Mouse (Mus musculus) urinary bladder, adult 18-20 months (tissue): ENCODE measurements around the gene Arhgef25.
A peak's percentile ranks its signal among the peaks of the same experiment; 100 is the strongest.

Experiments
- DNase-seq, 2 experiments: peaks; one replicate each; pipeline ENCODE4 v3.0.0; 2022; ENCODE audit warnings: low spot score in 2 of 2, mixed read lengths in 2 of 2

Arhgef25 gene

DNA sequence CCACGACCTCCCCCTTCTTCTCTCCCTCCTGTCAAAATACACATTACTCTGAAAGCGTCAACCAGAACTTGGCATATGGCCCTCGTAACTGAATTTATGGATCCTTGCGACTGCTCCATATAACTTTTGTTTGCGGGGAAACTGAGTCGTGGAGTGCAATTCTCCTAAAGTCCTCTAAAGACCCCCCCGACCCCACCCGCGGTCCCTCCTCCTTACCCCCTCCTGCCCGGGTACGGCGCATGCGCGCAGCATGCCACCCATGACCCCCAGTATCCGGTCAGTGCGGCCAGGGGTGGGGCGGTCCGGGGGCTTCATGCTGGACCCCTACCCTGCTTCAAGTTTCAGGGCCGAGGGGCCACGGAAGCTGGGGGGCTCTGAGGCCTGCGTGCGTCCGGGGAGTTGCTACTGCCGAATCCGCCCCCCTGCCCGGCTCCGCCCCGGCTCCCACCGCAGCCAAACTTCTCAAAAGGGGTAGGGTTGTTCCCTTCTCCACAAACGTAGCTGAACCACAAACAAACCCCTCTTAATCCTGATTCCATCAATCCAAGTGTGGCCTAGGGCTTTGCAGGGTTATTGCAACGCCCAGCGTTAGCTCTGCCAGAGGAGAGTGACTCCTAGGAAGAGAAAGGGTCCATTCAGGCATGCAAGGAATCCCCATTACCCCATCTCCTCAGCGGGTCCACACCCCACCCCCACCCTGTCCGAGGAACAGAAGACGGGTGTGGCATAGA is at the start of gene Arhgef25:
TSS of gene Arhgef25 (minus strand) at position 433 of the 731 bp plus-strand sequence.
- DNase-seq = peak; percentile 23 to 50

DNA sequence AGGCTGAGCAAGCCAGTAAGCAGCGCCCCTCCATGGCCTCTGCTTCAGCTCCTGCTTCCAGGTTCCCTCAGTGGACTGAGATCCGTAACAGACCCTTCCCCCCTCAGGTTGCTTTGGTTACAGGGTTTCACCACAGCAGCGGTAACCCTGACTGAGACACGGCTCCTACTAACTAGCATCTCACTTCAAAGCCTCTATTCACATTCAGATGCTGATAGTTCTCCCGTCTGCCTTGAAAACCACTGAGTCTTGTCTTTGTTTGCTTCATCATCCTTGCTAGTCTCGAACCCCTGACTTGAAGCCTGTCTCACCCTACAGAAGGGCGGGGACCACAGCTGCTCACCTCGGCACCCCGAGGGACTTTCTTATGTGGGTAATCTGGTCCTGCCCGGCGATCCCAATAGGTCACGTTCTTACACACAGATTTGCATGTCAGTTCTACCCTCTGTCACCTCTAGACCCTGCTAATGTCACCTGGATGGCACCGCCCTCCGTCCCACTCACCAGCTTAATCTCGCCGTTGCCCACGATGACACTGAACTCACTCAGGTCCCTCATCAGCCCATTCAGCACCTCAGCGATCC is 48.5 kb upstream of the Arhgef25 start:
- no peak for DNase-seq

DNA sequence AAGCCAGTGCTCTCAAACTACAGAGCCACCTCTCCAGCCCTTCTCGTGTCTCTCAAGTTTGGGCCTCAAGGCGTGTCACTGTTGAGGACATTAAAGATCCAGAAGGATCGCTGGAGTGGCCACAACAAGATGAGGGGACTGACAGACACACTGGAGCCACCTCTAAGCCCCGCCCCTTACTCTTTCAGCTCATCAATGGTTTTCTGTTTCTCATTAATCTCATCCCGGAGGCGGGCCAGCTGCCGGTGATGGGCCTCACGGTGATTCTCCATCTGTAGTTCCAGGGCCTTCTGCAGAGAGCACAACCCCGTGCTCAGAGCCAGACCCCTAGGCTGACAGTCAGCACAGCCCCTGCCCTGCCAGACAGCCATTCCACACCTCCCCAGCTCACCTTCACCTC is 46.7 kb upstream of the Arhgef25 start:
- no peak for DNase-seq

DNA sequence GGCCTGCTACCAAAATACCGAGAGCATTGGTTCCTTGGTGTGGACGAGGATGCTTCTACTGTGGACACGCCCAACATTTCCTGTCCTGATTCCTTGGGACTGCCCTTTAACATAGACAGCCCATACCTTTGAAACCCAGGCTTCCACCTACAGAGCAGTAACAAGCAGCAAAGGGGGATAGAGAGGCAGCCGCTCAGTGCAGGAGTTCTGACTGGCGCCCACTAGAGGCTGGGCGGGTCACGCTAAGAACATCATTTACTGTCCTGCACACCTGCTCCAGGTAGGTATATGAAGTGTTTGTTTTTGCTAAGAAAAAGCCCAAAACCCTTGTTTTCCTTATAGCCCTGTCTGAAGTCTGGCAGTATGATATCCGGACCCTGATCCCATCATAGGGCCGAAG is 43.3 kb upstream of the Arhgef25 start:
- DNase-seq = no peak

DNA sequence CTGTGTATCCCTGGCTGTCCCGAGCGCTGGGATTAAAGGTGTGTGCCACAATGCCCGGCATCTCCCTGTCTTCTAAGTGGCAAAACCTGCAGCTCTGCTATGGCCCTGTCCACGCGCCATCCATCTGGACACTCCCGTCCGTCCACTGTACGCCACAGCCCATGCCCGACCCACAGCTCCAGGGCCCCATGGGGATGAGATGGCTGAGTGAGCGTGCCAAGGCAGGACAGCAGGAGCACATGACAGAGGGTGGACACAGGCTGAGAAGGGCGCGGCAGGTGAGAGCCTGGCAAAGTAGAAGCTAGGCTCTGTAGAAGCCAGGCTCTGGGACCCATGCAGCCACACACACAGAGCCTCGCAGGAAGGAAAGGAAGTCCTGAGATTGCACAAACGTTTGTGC is 41.9 kb upstream of the Arhgef25 start:
- DNase-seq = no peak

DNA sequence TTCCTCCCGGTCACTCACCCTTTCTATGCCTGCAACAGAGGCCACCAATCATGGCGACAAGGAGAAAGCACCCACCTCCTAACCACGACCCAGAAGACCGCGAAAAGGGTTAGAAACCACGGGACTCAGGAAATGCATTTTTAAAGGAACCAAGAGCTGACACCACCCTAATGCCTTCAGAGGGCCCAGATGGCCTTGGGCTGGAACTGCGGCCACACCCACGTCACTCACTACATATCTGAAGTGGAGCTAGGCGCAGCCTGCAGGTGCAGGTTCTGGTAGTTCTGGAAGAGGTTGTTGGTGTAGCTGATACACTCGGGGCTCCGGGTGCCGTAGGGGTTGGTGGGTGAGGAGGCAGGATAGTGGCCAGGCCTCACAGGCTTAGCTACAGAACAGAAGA is 40.8 kb upstream of the Arhgef25 start:
- no peak for DNase-seq

DNA sequence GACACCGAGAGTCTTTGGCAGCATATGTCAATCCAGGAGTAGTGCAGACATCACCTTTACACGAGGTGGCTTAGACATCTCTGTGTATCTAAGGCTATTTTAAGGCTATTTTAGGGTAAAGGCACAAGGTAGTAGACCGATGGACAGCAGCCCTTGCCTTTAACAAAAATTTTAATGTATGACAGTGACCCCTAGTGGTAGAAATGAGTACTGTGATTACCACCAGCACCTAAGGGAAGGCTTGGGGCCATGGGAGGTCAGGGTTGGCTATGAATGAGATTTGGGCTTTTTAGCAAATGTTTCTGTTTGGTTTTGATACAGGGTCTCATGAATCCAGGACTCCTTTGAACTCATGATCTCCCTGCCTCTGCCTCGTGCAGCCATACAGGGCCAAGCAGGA is 39.0 kb upstream of the Arhgef25 start:
- DNase-seq = peak in 1 of 2 experiments; percentile 10

DNA sequence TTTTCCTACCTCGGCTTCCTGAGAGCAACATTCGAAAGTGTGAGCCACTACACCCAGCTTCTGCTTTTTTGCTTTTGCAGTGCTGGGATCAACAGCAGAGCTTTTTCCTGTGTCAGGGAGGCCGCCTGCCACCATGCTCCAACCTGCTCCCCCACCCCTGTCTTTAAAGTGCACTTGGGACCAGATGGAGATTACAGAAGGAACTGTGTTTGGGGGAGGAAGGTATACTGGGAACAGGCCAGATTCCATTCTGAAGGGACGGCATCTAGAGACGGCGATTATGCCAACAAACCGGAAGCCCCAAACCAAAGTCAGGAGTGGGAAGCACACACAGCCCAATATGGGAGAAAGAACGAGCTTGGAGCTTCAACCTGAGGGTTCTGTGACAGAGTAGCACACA is 37.3 kb upstream of the Arhgef25 start:
- no peak for DNase-seq

DNA sequence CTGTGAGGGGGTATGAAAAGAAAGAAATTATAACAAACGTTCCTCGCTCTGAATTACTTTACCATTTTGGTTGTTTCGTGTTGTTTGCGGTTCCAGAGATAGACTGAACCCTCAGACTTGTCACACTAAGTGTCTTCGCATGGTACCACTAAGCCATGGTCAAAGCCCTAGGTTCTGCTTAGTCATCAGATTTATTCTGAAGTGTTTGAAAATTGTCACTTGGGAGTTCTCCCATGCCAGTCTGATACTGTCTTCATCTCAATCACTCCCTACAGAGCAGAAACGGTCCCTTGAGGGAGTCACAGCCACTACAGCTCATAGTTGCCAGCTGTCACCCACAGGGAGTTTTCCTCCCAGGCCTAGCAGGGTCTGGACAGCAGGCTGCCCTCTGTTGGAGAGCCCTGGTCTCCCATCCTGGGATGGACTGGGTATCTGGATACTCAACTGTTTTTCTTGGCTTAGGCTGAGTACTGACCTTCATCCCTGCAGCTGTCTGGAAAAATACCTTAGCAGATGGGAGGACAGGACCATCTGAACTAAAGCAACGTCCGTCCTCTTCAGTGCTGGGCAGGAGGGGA is 36.5 kb upstream of the Arhgef25 start:
- no peak for DNase-seq

DNA sequence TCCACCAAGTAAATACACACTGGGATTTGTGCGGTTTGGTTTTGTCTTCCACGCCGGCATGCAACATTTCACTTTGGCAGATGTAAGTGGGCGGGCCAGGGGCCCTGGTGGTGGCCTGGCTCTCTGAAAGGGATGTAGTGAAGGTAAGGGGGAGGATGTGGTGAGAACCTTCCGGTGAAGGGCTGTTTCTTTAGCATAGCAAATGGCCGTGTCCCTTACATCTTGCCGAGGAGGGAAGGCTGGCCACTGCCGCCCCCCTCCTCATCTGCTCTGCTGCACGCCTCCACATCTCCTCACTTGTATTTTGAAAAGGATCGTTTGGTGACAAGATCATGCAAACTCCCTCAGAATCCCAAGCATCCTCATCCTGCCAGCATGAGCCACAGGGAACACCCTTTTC is 35.8 kb upstream of the Arhgef25 start:
- no peak for DNase-seq

DNA sequence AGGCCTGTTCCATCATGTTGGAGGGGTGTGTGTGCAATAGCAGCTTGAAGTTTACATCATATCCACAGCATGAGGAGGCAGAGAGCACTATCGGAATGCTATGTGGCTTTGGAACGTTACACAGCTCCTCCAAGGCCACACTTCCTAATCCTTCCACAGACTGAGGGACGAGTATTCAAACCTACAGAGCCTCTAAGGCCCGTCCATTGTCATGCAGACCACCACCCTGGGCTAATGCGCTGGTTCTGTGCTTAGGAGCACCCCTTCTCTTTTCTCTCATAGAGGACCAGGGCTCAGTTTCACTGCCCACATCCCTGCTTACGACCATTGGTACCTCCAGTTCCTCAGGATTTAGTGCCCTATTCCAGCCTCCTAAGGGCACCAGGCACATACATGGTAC is 35.3 kb upstream of the Arhgef25 start:
- no peak for DNase-seq

DNA sequence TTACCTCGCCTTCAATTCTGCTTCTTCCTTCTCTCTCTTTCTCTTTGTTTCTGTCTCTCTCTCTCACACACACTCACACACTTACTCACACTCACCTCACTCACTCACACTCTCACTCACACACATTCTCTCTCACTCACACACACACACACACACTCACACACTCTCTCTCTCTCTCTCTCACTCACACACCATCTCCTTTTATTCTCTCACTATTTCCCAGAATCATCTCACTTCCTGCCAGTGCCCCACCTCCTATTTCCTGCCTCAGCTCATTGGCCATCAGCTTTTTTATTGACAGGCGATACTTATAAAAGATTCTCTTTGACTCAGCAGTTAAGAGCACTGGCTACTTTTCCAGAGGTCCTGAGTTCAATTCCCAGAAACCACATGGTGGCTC is 28.5 kb upstream of the Arhgef25 start:
- DNase-seq = no peak

DNA sequence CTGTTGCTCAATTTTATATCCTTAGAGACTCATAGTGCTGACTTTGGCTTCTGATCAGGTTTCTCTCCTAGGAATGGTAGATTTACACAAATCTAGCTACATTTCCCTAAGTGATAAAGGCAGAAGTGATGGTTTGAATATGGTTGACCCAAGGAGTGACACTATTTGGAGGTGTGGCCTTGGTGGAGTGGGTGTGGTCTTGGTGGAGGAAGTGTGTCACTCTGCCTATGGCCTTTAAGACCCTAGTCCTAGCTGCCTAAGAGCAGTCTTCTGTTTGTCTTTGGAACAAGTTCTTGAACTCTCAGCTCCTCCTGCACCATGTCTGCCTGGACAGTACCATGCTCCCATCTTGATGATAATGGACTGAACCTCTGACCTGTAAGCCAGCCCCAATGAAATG is 27.3 kb upstream of the Arhgef25 start:
- no peak for DNase-seq

DNA sequence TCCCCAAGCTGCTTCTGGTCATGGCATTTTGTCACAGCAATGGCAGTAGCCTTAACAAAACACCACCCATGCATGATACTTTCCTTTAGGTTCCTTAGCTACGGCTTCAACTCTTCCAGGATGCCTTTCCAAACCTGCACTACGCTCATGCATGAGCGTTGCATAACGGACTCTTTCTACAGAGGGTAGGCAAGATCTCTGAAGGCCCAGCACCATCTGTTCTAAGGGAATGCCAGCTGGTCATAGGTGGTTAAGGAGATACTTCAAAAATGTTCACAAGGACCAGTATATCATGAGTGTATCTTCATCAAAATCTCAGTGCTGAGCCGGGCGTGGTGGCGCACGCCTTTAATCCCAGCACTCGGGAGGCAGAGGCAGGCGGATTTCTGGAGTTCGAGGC is 26.6 kb upstream of the Arhgef25 start:
- DNase-seq = no peak

DNA sequence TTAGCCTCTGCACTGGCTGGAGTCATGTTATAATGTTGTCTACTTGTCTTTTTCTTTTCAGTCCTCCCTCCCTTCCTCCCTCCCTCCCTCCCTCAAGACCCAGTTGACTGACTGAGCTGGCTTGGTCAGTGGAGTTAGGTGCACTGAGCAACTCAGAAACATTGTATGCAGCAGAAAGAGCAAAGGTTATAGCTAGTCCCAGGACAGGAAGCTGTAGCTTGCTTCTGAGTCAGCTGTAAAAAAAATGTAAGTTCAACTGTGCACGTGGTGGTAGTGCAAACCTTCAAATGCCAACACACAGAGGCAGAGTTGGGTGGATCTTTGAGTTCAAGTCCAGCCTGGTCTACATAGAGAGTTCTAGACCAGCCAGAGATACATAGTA is 24.5 kb upstream of the Arhgef25 start:
- DNase-seq = no peak

DNA sequence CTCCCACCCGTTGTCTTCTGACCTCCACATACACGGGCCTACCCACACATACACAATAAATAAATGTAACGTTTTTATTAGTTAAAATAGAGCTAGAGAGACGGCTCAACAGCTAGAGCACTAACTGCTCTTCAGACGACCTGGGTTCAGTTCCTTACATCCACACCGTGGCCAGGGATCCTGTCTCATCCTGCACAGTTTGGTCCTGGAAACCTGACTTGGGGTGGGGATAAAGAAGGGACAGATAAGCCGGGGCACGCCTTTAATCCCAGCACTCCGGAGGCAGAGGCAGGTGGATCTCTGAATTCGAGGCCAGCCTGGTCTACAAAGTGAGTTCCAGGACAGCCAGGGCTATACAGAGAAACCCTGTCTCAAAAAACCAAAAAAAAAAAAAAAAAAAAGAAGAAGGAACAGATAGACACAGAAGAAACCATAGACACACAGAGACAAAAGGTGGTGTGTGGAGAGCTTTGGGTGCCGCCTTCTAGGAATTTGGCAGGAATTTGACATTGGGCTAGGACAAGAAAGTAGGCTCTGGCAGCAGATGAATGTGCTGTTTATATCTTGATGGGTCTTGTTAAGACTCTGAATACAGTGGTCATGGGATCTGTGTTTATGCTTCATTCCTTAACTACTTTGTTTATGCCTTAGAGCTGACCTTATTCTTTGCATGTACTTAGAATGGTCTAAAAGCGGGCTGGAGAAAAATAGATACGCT is 24.0 kb upstream of the Arhgef25 start:
- no peak for DNase-seq

DNA sequence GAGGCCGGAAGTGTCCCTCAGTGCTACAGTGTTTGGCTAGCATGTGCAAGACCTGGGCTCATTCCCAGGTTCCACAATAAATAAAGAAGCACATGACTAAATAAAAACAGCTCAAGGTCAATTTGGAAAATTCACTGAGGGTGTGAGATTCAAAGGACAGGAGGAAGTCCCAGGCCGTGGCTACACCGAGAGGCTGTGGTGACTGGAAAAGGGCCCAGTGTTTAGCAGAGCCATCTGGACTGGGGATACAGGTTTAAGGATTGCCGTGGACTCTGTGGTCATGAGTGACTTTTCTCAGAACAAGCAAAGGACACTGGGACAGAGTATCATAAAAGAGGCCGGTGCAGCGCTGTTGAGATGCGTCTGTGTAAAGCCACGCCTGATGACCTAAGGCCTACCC is 23.4 kb upstream of the Arhgef25 start:
- no peak for DNase-seq

DNA sequence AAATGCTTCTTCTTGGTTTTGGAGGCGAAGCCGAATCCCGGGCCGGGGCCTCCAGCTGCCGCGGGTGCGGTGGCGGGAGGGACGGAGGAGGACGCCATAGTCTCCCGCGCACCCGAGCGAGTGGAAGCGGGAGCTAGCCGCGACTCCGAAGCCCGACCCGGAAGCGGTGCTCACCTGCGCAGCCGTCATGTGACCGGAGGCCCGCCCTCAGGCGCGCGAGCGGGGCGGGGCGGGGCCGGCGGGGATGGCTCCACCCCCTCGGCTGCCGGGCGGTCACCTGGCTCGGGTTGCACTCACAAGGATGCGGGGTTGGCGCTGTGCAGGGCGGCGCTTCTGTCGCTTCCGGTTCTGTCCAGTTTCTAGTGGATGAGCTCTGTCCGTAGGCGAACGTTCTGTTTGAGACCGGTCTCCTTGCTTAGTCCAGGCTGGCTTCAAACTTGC is 21.6 kb upstream of the Arhgef25 start, which contains the start of gene Pip4k2c:
TSS of gene Pip4k2c (minus strand) at position 172 of the 441 bp plus-strand sequence.
- DNase-seq = peak; percentile 91 to 92

DNA sequence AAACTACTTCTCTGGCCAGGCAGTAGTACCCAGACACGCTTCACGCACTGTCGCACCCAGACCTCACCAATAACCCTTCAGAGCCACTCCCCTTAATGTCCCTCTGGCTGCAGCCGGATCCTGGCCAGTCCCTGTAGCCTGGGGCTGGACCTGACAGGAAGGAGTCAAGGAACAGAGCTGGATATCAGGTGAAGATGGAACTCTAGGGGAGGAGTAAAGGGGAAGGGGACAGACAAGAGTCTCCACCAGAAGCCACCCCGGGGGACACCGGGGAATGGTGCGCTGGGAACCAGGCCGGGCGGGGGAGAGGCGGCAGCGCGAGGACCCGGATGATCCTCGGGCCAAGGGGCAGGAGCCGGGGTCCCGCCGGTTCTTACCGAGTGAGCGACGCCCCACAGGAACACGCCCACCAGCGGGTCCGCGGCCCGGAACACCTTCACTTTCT is 21.1 kb upstream of the Arhgef25 start:
- no peak for DNase-seq

DNA sequence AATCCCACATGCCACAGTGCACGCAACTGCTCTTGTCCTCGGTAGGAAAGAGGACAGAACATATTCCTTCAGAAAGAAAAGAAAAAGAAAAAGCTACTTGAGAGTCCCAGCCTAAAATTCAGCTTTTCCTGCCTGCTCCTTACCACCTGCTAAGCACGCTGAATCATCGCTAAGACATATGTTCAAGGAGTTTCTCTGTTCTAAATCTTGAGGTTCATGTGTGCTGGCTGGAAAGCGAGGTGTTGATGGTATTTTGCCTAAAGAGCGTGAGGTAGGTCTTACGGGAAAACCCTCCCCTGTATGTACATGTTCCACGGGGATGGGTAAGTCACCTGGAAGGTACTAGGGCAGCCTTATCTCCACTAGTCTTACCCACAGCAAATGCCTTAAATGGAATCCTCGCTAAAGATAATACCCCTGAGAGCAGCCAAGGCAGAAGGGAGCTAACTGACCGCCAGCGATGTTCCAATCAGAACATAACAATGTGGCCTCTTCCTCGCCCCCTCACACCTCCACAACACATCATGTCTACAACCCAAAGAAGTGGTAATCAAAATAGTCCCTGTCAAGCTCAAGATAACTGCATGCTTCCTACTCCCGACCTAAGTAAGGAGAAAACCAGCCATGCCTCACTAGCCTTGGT is 20.2 kb upstream of the Arhgef25 start:
- no peak for DNase-seq

DNA sequence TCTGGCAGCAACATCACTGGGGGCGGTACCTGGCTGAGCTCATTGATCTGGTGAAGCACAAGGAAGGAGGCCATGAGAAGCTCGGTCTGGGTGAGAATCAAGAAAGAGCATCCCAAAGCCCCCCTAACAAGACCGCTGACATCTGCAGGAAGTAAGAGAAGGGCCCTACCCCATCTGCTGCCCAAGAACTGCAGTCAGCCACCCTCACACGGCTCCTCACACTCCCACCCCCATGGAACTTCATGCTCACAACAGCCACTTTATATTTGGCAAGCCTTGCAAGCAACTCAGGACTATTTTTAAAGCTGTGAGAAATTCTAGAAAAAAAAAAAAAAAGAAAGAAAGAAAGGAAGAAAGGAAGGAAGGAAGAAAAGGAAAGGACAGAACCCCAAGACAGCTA is 19.0 kb upstream of the Arhgef25 start:
- DNase-seq = no peak

DNA sequence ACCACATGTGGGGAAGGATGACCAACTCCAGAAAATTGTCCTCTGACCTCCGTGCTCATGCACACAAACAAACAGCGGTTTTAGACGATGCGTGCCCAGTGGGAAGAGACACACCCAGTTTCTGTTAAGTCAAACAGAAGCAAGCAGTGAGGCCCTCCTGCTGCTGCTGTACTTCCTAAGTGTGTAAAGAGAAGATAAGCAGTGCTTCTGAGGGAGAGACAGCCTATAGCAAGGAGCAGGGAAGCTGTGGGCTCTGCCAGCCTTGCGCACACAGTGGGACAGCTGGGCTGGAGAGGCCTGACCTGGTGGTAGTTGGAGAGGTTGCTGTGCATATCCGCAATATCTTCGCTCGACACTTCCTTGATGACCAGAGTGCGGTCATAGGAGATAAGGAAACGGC is 15.5 kb upstream of the Arhgef25 start:
- no peak for DNase-seq
